ENCODE assay signal across 8 mouse cellular contexts in the genomic region with DNA sequence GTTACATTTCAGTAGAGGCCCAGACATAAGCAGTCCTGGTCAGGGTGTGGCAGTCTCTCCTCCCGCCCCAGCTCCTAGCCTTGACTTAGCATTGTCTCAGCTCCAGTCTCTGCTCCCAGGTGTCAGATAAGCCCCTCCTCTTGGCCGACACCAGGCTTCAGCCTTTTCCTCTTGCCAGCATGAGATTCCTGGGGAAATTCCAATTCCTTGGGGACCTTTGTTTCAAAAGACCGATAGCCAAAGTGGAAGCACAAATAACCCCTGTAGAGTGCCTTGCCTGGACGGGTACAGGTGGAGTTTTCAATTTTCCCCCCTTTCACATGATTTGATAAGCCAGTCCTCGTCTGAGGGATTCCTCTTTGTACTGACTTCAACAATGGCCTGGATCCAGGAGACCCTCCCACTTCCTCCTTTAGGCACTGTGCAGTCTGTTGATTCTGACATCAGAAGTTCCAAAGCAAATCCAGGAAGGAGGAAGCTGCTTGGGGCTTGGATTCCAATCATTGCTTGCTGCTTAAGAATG. TPM values are rescaled to one million over a fixed set of nuclear protein-coding genes. Genes with fewer than 3 reads are reported as not detected.
DNase-seq lines count a peak whose midpoint lies in the region; ATAC-seq and TF ChIP-seq lines count a peak whose summit lies in the region.

No protein-coding gene starts in this region.

- ATAC-seq in hindbrain, postnatal 0 days: no peak
- no peak for ATAC-seq in liver, postnatal 0 days

- H3K27me3 ChIP-seq in C2C12 (ENCODE audit: control insufficient read depth, insufficient read depth, insufficient read length): no peaks in the 10 kb centered on the region
- no peaks in the 10 kb centered on the region for H3K27me3 ChIP-seq in hindbrain, postnatal 0 days (ENCODE audit: insufficient read depth, low read length)
- H3K27me3 ChIP-seq in liver, postnatal 0 days (ENCODE audit: insufficient read depth, low read length): no peaks in the 10 kb centered on the region

- H3ac ChIP-seq in C2C12 (ENCODE audit: control insufficient read depth, insufficient read length, low read depth): peak overlapping the region; percentile 45

- no peak overlapping the region for H3K9ac ChIP-seq in hindbrain, postnatal 0 days (replicated peaks; ENCODE audit: low read length)
- no peak overlapping the region; the same call in 1 of the 2 replicates for H3K9ac ChIP-seq in liver, postnatal 0 days (replicated peaks)

- peak; percentile 12; the same call in 1 of the 2 replicates for TF ChIP-seq EP300 in liver, postnatal 0 days (IDR thresholded peaks at IDR 0.05; ENCODE audit: low read depth)

- TF ChIP-seq CTCF in C2C12 (IDR thresholded peaks at IDR 0.05; ENCODE audit: control insufficient read depth, insufficient read depth, insufficient read length): no peak
- no peak for TF ChIP-seq CTCF in gastrocnemius, adult 2 months (IDR thresholded peaks at IDR 0.05)
- TF ChIP-seq CTCF in hindbrain, postnatal 0 days (IDR thresholded peaks at IDR 0.05; ENCODE audit: low read depth): no peak
- no peak for TF ChIP-seq CTCF in liver, postnatal 0 days (IDR thresholded peaks at IDR 0.05; ENCODE audit: low read depth)

- 19% methylated on average over 5 of the region's 5 CpGs for WGBS in hindbrain, postnatal 0 days
- 42% methylated on average over 5 of the region's 5 CpGs for WGBS in liver, postnatal 0 days (ENCODE audit: insufficient replicate concordance)

- peak; percentile 48 for DNase-seq in NIH3T3 (ENCODE audit: low read depth)
- peak; percentile 61 for DNase-seq in gastrocnemius, adult 2 months
- DNase-seq in hindbrain, postnatal 0 days (ENCODE audit: low spot score): peak; percentile 31
- no peak for DNase-seq in liver, postnatal 0 days
- no peak for DNase-seq in ovary, postnatal 36 days (ENCODE audit: low spot score)
- no peak for DNase-seq in spleen, postnatal 4 days (ENCODE audit: low spot score in 2 of 2)
- no peak for DNase-seq in ovary, postnatal 14 days (ENCODE audit: low spot score)

- peaks cover 100% of the 10 kb centered on the region for H3K79me2 ChIP-seq in C2C12 (ENCODE audit: control insufficient read depth, insufficient read depth)

- H3K27ac ChIP-seq in gastrocnemius, adult 2 months: peak overlapping the region; percentile 79
- H3K27ac ChIP-seq in hindbrain, postnatal 0 days: no peak overlapping the region
- peak overlapping the region; percentile 64 for H3K27ac ChIP-seq in liver, postnatal 0 days (ENCODE audit: low read depth)

- peak overlapping the region; percentile 16 for H3K4me3 ChIP-seq in C2C12 (ENCODE audit: insufficient read depth, poor library complexity, severe bottlenecking)
- H3K4me3 ChIP-seq in gastrocnemius, adult 2 months: peak overlapping the region; percentile 45
- no peak overlapping the region for H3K4me3 ChIP-seq in hindbrain, postnatal 0 days (ENCODE audit: low read length)
- no peak overlapping the region for H3K4me3 ChIP-seq in liver, postnatal 0 days (ENCODE audit: low read depth, low read length)

- H3K4me2 ChIP-seq in hindbrain, postnatal 0 days (ENCODE audit: low read depth, low read length): no peak overlapping the region
- no peak overlapping the region for H3K4me2 ChIP-seq in liver, postnatal 0 days (ENCODE audit: low read depth, low read length)

- H3K4me1 ChIP-seq in hindbrain, postnatal 0 days (ENCODE audit: insufficient read depth, low read length): peaks cover 12% of the 10 kb centered on the region
- peaks cover 48% of the 10 kb centered on the region for H3K4me1 ChIP-seq in liver, postnatal 0 days (ENCODE audit: insufficient read depth)

- peaks cover 25% of the 10 kb centered on the region for H3K36me3 ChIP-seq in C2C12 (ENCODE audit: control insufficient read depth, insufficient read depth)
- no peaks in the 10 kb centered on the region for H3K36me3 ChIP-seq in hindbrain, postnatal 0 days (ENCODE audit: insufficient read depth, low read length)
- no peaks in the 10 kb centered on the region for H3K36me3 ChIP-seq in liver, postnatal 0 days (replicated peaks; ENCODE audit: insufficient read depth, low read length)

- intact Hi-C loops in gastrocnemius, adult 2 months (cut with DNase I): loop anchor here (5.0 kb wide), 2 partner anchors 34 to 41 kb away; a partner anchor contains a TSS

- no peaks in the 10 kb centered on the region for H3K9me3 ChIP-seq in hindbrain, postnatal 0 days (ENCODE audit: low read length)
- no peaks in the 10 kb centered on the region for H3K9me3 ChIP-seq in liver, postnatal 0 days (ENCODE audit: low read length)

- peaks cover 88% of the 10 kb centered on the region for H3K79me3 ChIP-seq in C2C12 (ENCODE audit: low read depth)

TF ChIP-seq in C2C12, 6 proteins besides CTCF, POLR2A, EP300 and RAD21:
- no peak for TF ChIP-seq CEBPB (IDR thresholded peaks at IDR 0.05; ENCODE audit: low read depth)
- TF ChIP-seq MYOD1 (IDR thresholded peaks at IDR 0.05; ENCODE audit: control insufficient read depth, insufficient read length, low read depth): no peak
- TF ChIP-seq MYOG (IDR thresholded peaks at IDR 0.05; ENCODE audit: control insufficient read depth, extremely low read depth, insufficient read length): no peak
- no peak for TF ChIP-seq USF1 (IDR thresholded peaks at IDR 0.05; ENCODE audit: low read depth)
- TF ChIP-seq MAX (IDR thresholded peaks at IDR 0.05): no peak
- TF ChIP-seq FOSL1 (IDR thresholded peaks at IDR 0.05; ENCODE audit: insufficient read depth, low read length, poor library complexity, severe bottlenecking): no peak

RNA-seq across cellular contexts. Expression of a gene that starts 33.8 kb away (rescaled TPM):
- polyA plus RNA-seq in C2C12 (2012; fragmentation: generic; extraction: Trizol): 154 TPM
- total RNA-seq in gastrocnemius, adult 2 months (2021): 10 to 100 TPM in 1 of 2 experiments, 1 to 10 TPM in 1; 6.0 to 11.0 TPM
- total RNA-seq in hindbrain, postnatal 0 days (2014; rRNA removed): 28.8 and 32.7 TPM in 2 replicates
- polyA plus RNA-seq in hindbrain, postnatal 0 days (2015; fragmentation: Nextera tagmentation; extraction: Ambion mirVana): 4.2 and 8.5 TPM in 2 replicates
- 2.5 and 2.9 TPM in 2 replicates for polyA plus RNA-seq in liver, postnatal 0 days (2015; fragmentation: Nextera tagmentation; extraction: Ambion mirVana)

Comparison
In these comparisons a context has a peak if more than half of its experiments do, and no peak if none do; other contexts are left out.
1. H3K4me3 ChIP-seq: peak in C2C12 (single experiment) and gastrocnemius, adult 2 months (single experiment); none in hindbrain, postnatal 0 days (single experiment) and liver, postnatal 0 days (single experiment).
2. DNase-seq: peak in NIH3T3 (single experiment), gastrocnemius, adult 2 months (single experiment) and hindbrain, postnatal 0 days (single experiment); none in liver, postnatal 0 days (single experiment), ovary, postnatal 36 days (single experiment), spleen, postnatal 4 days (0 of 2) and ovary, postnatal 14 days (single experiment).
3. RNA of a gene that starts 33.8 kb away (polyA plus RNA-seq): 154 TPM in C2C12 (single experiment); 4.2 to 8.5 TPM in hindbrain, postnatal 0 days and 2.5 to 2.9 TPM in liver, postnatal 0 days; every median in the first group is over 10 times any median in the second.